Mouse (Mus musculus) limb, embryonic 10.5 days (tissue): ENCODE results near the gene Cdkn2aip. TPM values are rescaled to one million over a fixed set of nuclear protein-coding genes. Genes with fewer than 3 reads are reported as not detected.
A peak's percentile ranks its signal among the peaks of the same experiment; 100 is the strongest.

Source experiments
- DNase-seq: peaks from one replicate; pipeline ENCODE4 v3.0.0-alpha.2; 2017; ENCODE audit warnings: low spot score
- H3K27ac ChIP-seq: fragments of 300-500 bp; sonication (generic); 2 replicates; pipeline ENCODE4 v1.5.1; 2016; ENCODE audit warnings: mild to moderate bottlenecking
- H3K27me3 ChIP-seq: fragments of 300-500 bp; sonication (generic); 2 replicates; pipeline ENCODE4 v1.6.1; 2016; ENCODE audit warnings: low read depth, mild to moderate bottlenecking; ENCODE audit not compliant: poor library complexity, severe bottlenecking
- H3K36me3 ChIP-seq: fragments of 300-500 bp; sonication (generic); 2 replicates; pipeline ENCODE4 v1.6.1; 2016; ENCODE audit warnings: mild to moderate bottlenecking, moderate library complexity
- H3K4me1 ChIP-seq: fragments of 300-500 bp; sonication (generic); 2 replicates; pipeline ENCODE4 v1.6.1; 2016
- H3K4me3 ChIP-seq: fragments of 300-500 bp; sonication (generic); 2 replicates; pipeline ENCODE4 v1.5.1; 2016; ENCODE audit warnings: mild to moderate bottlenecking, moderate library complexity
- H3K9me3 ChIP-seq: fragments of 300-500 bp; sonication (generic); replicated peaks from 2 replicates; pipeline ENCODE4 v1.6.1; 2016; ENCODE audit warnings: mild to moderate bottlenecking
- WGBS: fragments of 180-500 bp; shearing (Covaris S2); methylation state at CpG from one replicate; pipeline ENCODE4 v1.1.7; 2016; 5-methylcytosine and 5-hydroxymethylcytosine counted together
- polyA plus RNA-seq: library from polyadenylated mRNA; unstranded; fragments of >200 nt; fragmentation: Nextera tagmentation; extraction: Ambion mirVana; gene quantifications from 2 replicates; pipeline ENCODE4 v1.2.1, GENCODE M21; 2016

Gene Cdkn2aip
- polyA plus RNA-seq, 1 experiment from 2014 or later: 33.6 TPM

DNA sequence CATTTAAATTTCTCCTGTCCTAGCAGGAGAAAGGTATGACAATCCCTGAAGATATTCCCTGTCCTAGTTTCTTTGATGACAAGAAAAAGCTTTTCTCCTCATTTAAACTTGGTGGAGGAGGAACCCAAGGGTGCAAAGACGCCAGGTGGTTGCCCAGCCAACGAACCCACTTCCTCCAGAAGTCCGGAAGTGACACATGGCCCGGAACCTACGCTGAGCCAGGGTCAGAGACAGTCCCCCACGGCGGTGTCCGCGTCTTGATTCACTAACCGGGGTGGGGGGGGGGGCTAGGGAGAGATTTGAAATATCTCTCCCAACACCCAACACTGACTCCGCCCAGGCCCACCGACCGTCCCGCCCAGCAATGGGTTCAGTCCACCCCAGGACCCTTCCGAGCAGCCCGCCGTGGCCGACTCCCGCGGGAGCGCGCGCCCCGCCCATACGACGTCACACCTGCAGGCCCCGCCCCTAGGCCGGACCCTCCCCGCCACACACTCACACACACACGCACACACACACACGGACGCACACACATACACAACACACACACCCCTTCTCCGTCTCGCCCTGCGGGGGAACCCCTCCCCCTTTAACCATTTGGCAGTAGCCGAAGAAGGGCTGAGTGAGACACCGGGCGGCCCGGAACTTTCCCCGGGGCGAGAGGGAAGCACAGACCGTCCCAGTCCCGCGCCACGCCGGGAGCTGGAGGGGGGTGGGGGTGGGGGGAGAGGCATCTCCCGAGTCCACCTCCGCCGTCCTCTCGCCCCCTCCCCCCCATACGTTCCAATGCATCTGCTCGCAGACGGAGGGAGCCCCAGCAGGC lies 40.2 kb downstream of the Cdkn2aip start:
- Histone ChIP-seq H3K27ac (peak overlapping the region; percentile 97), H3K4me1 (peaks cover 15% of the 10 kb centered on the region), H3K9me3 (no peaks in the 10 kb centered on the region), H3K4me3 (peak overlapping the region; percentile 93), H3K27me3 (no peaks in the 10 kb centered on the region), H3K36me3 (peaks cover 11% of the 10 kb centered on the region)
- under 1% methylated on average over 51 of the region's 53 CpGs for WGBS
- peak; percentile 97 for DNase-seq

DNA sequence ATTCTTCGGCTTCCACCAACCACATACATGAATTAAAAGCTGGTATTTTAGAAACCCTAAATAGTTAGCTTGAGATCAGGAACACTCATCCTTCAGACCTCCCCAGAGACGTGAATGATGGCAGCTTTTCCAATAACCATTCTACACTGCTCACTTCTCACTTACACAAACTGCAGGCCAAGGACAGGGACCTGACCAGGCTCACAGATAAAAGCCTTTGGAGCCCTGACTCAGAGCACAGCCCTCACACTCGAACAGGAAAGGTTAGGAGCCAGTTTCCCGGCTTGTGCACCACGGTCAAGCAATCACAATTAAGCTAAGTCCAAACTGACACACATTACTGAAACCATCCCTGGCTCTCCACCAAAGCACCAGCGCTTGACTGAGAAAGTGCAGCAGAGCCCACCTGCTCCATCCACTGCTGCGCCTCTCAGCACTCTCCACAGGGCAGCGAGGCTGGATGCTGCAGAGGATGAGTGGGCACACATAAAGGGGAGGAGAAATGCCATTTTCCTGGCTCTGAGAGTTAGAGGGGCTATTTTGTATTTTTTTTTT lies 49.4 kb downstream of the Cdkn2aip start:
- peaks cover 30% of the 10 kb centered on the region for H3K36me3 ChIP-seq
- no peak overlapping the region for H3K27ac ChIP-seq
- H3K4me3 ChIP-seq: no peak overlapping the region
- no peaks in the 10 kb centered on the region for H3K4me1 ChIP-seq
- 86% methylated on average over 8 of the region's 8 CpGs for WGBS
- H3K9me3 ChIP-seq: no peaks in the 10 kb centered on the region
- no peaks in the 10 kb centered on the region for H3K27me3 ChIP-seq
- DNase-seq: no peak

DNA sequence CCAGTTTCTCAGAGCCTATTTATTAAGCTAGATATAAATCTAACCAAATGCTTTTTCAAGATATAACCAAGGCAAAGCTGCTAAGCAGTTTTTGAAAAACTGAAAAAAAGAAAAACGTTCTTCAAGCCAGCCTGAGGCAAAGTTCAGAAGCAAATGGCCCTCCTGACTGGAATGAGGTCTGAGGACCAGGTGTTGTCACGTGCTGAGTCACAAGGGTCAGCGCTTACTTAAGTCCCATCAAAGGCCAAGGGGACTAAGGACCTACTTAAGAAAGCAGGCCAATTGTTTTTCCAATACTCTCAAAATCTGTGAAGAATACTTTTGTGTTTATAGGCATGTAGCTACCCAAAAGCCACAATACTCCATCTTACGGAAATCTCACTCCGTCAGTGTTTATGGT lies 50.5 kb downstream of the Cdkn2aip start:
- DNase-seq: no peak
- H3K27ac ChIP-seq: no peak overlapping the region
- no peak overlapping the region for H3K4me3 ChIP-seq
- no peaks in the 10 kb centered on the region for H3K9me3 ChIP-seq
- WGBS: 83% methylated on average over 5 of the region's 5 CpGs
- H3K4me1 ChIP-seq: no peaks in the 10 kb centered on the region
- no peaks in the 10 kb centered on the region for H3K27me3 ChIP-seq
- peaks cover 19% of the 10 kb centered on the region for H3K36me3 ChIP-seq

DNA sequence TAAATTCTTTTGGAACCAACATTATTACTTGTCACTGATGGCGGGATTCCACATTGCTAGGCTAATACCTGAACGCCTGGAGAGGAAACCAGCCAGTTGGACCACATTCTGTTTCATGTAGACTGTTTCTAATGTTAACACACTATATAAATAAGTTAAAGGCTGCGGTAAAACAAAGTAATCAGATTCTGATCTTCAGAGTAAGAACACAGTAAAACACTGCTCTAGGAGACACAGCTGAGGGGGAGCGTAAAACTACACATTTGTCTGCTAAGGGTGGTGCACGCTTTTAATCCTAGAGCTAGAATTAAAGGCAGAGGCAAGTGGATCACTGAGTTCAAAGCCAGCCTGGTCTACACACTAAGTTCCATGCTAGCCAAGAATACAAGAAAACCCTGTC lies 51.0 kb downstream of the Cdkn2aip start:
- no peaks in the 10 kb centered on the region for H3K27me3 ChIP-seq
- no peaks in the 10 kb centered on the region for H3K9me3 ChIP-seq
- H3K27ac ChIP-seq: no peak overlapping the region
- H3K4me1 ChIP-seq: no peaks in the 10 kb centered on the region
- WGBS: 95% methylated on average over 5 of the region's 5 CpGs
- H3K4me3 ChIP-seq: no peak overlapping the region
- no peak for DNase-seq
- peaks cover 14% of the 10 kb centered on the region for H3K36me3 ChIP-seq

DNA sequence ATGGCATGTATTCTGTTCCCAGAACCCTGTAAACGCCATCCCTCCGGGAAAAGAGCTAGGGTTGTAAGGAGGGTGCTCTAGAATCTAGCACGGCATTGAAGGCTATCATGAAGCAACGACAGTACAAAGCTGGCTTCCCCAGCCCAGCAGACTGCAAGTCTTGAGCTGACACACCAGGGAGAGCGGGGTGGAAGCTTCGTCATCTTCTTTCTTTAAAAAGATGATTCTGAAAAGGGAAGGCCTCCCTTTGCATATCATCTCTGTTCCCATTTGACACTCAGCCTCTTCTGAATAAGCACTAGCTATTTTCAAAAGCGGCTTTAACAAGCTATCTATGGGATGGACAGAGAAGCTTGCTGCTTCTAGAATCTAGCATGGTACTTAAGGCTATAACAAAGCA lies 53.3 kb downstream of the Cdkn2aip start:
- Histone ChIP-seq H3K27me3 (no peaks in the 10 kb centered on the region), H3K27ac (no peak overlapping the region), H3K4me3 (no peak overlapping the region), H3K36me3 (peaks cover 1% of the 10 kb centered on the region; the same call in 1 of the 2 replicates), H3K9me3 (no peaks in the 10 kb centered on the region), H3K4me1 (no peaks in the 10 kb centered on the region)
- 91% methylated on average over 7 of the region's 7 CpGs for WGBS
- no peak for DNase-seq

DNA sequence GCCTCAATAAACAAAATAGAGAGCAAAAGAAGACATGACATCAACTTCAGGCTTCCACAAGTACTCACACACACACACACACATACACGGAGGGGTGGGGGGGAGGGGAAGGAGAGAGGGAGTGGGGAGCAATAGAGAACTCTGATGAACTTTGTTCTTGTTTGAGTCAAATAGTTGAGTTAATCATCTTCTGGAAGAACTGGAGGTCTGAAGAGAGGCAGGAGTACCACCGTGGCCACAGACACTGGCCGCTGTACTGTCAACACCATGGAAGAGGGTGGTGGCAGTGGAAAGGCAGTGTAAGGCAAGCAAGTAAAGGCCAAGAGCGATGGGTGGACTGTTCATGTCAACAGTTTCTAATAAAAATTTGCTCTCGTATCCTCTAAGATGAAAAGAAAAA lies 54.3 kb downstream of the Cdkn2aip start:
- no peak overlapping the region for H3K27ac ChIP-seq
- DNase-seq: no peak
- H3K27me3 ChIP-seq: no peaks in the 10 kb centered on the region
- no peaks in the 10 kb centered on the region for H3K4me1 ChIP-seq
- H3K36me3 ChIP-seq: no peaks in the 10 kb centered on the region
- 92% methylated on average over 5 of the region's 5 CpGs for whole genome bisulfite sequencing
- H3K4me3 ChIP-seq: no peak overlapping the region
- H3K9me3 ChIP-seq: no peaks in the 10 kb centered on the region

Other genes with a start within 250 kb of the Cdkn2aip start
- gene Trappc11, start 180.5 kb downstream of the Cdkn2aip start, polyA plus RNA-seq: 29.6 and 35.2 TPM in 2 replicates
- gene Rwdd4a, start 180.3 kb downstream of the Cdkn2aip start, polyA plus RNA-seq: 42.4 and 49.3 TPM in 2 replicates
- 12.3 and 13.1 TPM in 2 replicates for gene Ing2, start 38.4 kb downstream of the Cdkn2aip start, polyA plus RNA-seq
- not detected in 2 replicates for gene Cldn24, start 108.2 kb upstream of the Cdkn2aip start, polyA plus RNA-seq
- gene Cldn22, start 110.5 kb upstream of the Cdkn2aip start, polyA plus RNA-seq: not detected in 2 replicates